Mouse (Mus musculus): ENCODE measurements around the gene Mip.

- no peak for TF ChIP-seq CHD2 (IDR thresholded peaks at IDR 0.05; ENCODE audit: low read depth, low read length)
- TF ChIP-seq HCFC1 (IDR thresholded peaks at IDR 0.05; ENCODE audit: borderline replicate concordance, insufficient read depth, low read length) = no peak
- TF ChIP-seq MAFK (IDR thresholded peaks at IDR 0.05; ENCODE audit: insufficient read depth, low read depth, low read length) = no peak
These were observed 6.2 kb downstream of the Mip start, which contains the start of gene Timeless for GRCm38 (mm10) chr10:128231697-128232419.

Data from ES-E14 (cell line).